Mouse (Mus musculus) thymus, adult 2 months (tissue): Measurements from ENCODE around the gene Drp2. TPM values are rescaled to one million over a fixed set of nuclear protein-coding genes. Genes with fewer than 3 reads are reported as not detected.

ENCODE experiments used
- DNase-seq: peaks from one replicate; pipeline ENCODE4 v3.0.0; 2021
- H3K27ac ChIP-seq: fragments of 200-500 bp; 2 replicates; pipeline ENCODE4 v1.5.1; 2012; ENCODE audit warnings: low read length, control low read depth; ENCODE audit not compliant: control insufficient read depth, insufficient read depth
- H3K27me3 ChIP-seq: fragments of 200-500 bp; 2 replicates; pipeline ENCODE4 v1.6.1; 2012; ENCODE audit warnings: mild to moderate bottlenecking, low read length, moderate library complexity, mixed read lengths; ENCODE audit not compliant: control insufficient read depth, insufficient read depth
- H3K36me3 ChIP-seq: fragments of 200-500 bp; 2 replicates; pipeline ENCODE4 v1.6.1; 2012; ENCODE audit warnings: mild to moderate bottlenecking, low read length, moderate library complexity; ENCODE audit not compliant: control insufficient read depth, insufficient read depth
- H3K4me1 ChIP-seq: fragments of 200-500 bp; replicated peaks from 2 replicates; pipeline ENCODE4 v1.6.1; 2012; ENCODE audit warnings: low read length; ENCODE audit not compliant: control insufficient read depth, insufficient read depth
- H3K4me3 ChIP-seq: fragments of 200-500 bp; 2 replicates; pipeline ENCODE4 v1.5.1; 2012; ENCODE audit warnings: mild to moderate bottlenecking, low read length, control low read depth, moderate library complexity; ENCODE audit not compliant: control insufficient read depth, insufficient read depth
- CTCF ChIP-seq: fragments of 200-500 bp; IDR thresholded peaks from 2 replicates; pipeline ENCODE4 v1.5.1; 2012; ENCODE audit warnings: mild to moderate bottlenecking, control low read depth, low read length, moderate library complexity, borderline replicate concordance; ENCODE audit not compliant: control insufficient read depth, poor library complexity, insufficient read depth; ENCODE audit errors: extremely low read depth
- POLR2A ChIP-seq: fragments of 200-500 bp; IDR thresholded peaks from 2 replicates; pipeline ENCODE4 v1.6.1; 2012; ENCODE audit warnings: mild to moderate bottlenecking, low read length, control low read depth, moderate library complexity; ENCODE audit not compliant: control insufficient read depth, poor library complexity, insufficient read depth; ENCODE audit errors: extremely low read depth
- WGBS: fragments of 180-500 bp; shearing (Covaris S2); methylation state at CpG from one replicate; pipeline ENCODE4 v1.1.7; 2018; 5-methylcytosine and 5-hydroxymethylcytosine counted together
- polyA plus RNA-seq: library from polyadenylated mRNA; depleted of rRNA; stranded (reverse); fragments of >200 nt; gene quantifications from 2 replicates; pipeline ENCODE4 v1.2.3, GENCODE M21; 2012

Drp2 gene
- polyA plus RNA-seq, 1 experiment = 0.97 TPM

- WGBS = 0% methylated on average over 1 of the region's 1 CpGs
- no peak overlapping the region for H3K4me3 ChIP-seq
- H3K27ac ChIP-seq = no peak overlapping the region
- no peaks in the 10 kb centered on the region for H3K27me3 ChIP-seq
- H3K36me3 ChIP-seq = no peaks in the 10 kb centered on the region
- TF ChIP-seq CTCF = no peak
- TF ChIP-seq POLR2A = no peak
- no peaks in the 10 kb centered on the region for H3K4me1 ChIP-seq
- DNase-seq = no peak
Measured at GRCm38 (mm10) chrX:134374190-134374589, 30.2 kb upstream of the Drp2 start.

DNA sequence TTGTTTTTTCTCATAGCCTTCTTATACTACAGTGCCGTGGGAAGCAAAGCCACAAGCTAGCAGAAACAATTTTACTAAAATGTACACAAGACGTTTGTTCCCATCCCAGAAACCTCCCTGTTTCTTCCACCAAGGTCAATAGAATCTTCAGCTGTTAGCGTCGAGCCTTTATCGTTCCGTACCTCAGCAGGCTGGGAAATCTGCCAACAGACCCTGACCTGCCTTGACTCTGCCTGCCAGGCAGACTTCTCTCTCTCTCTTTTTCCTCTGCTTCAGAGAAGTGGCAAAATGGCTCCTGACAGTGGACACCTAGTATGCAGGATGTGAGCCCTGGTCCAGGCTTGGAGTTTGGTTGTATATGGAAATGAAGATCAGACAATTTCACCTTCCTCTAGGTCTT lies 19.5 kb upstream of the Drp2 start:
- no peak for DNase-seq
- no peaks in the 10 kb centered on the region for H3K4me1 ChIP-seq

GRCm38 (mm10) chrX:134398972-134399371 lies 5.4 kb upstream of the Drp2 start:
- DNase-seq = no peak
- Histone ChIP-seq H3K27ac (no peak overlapping the region), H3K4me3 (no peak overlapping the region), H3K4me1 (no peaks in the 10 kb centered on the region), H3K27me3 (no peaks in the 10 kb centered on the region), H3K36me3 (no peaks in the 10 kb centered on the region)
- WGBS = 64% methylated on average over 2 of the region's 2 CpGs
- TF ChIP-seq POLR2A (no peak), CTCF (no peak)

More for the DNA sequence above, 19.5 kb upstream of the Drp2 start:
- WGBS = 85% methylated on average over 6 of the region's 6 CpGs
- H3K4me3 ChIP-seq = no peak overlapping the region
- no peaks in the 10 kb centered on the region for H3K36me3 ChIP-seq
- no peak overlapping the region for H3K27ac ChIP-seq
- TF ChIP-seq CTCF (no peak), POLR2A (no peak)
- H3K27me3 ChIP-seq = no peaks in the 10 kb centered on the region

DNA sequence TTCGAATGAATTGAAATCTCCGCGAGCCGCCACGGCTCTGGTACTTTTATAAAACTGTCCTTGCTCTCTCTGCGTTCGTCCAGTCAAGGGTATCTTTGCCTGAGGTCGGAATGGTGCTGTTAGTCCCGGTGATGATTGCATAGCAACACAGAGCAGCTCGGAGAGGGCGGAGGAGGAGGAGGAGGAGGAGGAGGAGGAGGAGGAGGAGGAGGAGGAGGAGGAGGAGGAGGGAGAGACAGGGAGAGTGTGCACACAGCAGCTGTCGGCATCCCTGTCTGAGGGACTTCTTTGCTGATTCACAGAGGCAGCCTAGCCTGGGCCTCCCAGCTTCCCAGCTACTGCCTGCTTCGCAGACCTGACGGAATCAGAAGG lies 219 bp downstream of the Drp2 start:
- 43% methylated on average over 11 of the region's 14 CpGs for WGBS
- no peak overlapping the region for H3K27ac ChIP-seq
- TF ChIP-seq POLR2A (no peak), CTCF (no peak)
- 0 out of 2 replicates have a peak, but pooled peaks cover 2% of the 10 kb centered on the region for H3K4me1 ChIP-seq
- DNase-seq = no peak
- H3K4me3 ChIP-seq = peak overlapping the region; percentile 16
- no peaks in the 10 kb centered on the region for H3K27me3 ChIP-seq
- no peaks in the 10 kb centered on the region for H3K36me3 ChIP-seq

- H3K4me3 ChIP-seq = no peak overlapping the region
- 95% methylated on average over 6 of the region's 6 CpGs for WGBS
- H3K36me3 ChIP-seq = no peaks in the 10 kb centered on the region
- no peaks in the 10 kb centered on the region for H3K4me1 ChIP-seq
- TF ChIP-seq CTCF (no peak), POLR2A (no peak)
- H3K27ac ChIP-seq = no peak overlapping the region
- DNase-seq = no peak
- no peaks in the 10 kb centered on the region for H3K27me3 ChIP-seq
Measured at GRCm38 (mm10) chrX:134409354-134409900, 5.1 kb downstream of the Drp2 start.

GRCm38 (mm10) chrX:134412096-134412495 lies 7.7 kb downstream of the Drp2 start:
- DNase-seq = no peak
- Histone ChIP-seq H3K27me3 (no peaks in the 10 kb centered on the region), H3K27ac (no peak overlapping the region), H3K4me3 (no peak overlapping the region), H3K4me1 (no peaks in the 10 kb centered on the region), H3K36me3 (no peaks in the 10 kb centered on the region)
- no peak for TF ChIP-seq CTCF
- no peak for TF ChIP-seq POLR2A
- 18% methylated on average over 1 of the region's 1 CpGs for WGBS

- TF ChIP-seq POLR2A (no peak), CTCF (no peak)
- WGBS = 90% methylated on average over 5 of the region's 5 CpGs
- DNase-seq = no peak
- Histone ChIP-seq H3K4me3 (no peak overlapping the region), H3K27ac (no peak overlapping the region), H3K27me3 (no peaks in the 10 kb centered on the region), H3K36me3 (no peaks in the 10 kb centered on the region), H3K4me1 (no peaks in the 10 kb centered on the region)
Measured at GRCm38 (mm10) chrX:134420097-134420496, 15.7 kb downstream of the Drp2 start.
